Mouse (Mus musculus) liver (tissue): ENCODE measurements at regions not wholly inside any gene's neighbourhood (a gene's known extent, or its start where the extent isn't known, plus 50 kb on each side); places are given as distances from the start of the nearest gene placed in this dataset.

Experiments used
- DNase-seq: peaks from one replicate; pipeline ENCODE4 v3.0.0-alpha.2; 2020; ENCODE audit warnings: mixed read lengths

- no peak for DNase-seq
Measured at GRCm38 (mm10) chr2:61213951-61214350, 251.0 kb upstream of the Rbms1 start.

- no peak for DNase-seq
Measured at GRCm38 (mm10) chr2:61201387-61201786, 238.4 kb upstream of the Rbms1 start.

- DNase-seq = no peak
Measured at GRCm38 (mm10) chr2:61193976-61194375, 231.0 kb upstream of the Rbms1 start.

GRCm38 (mm10) chr2:61182424-61182979 lies 219.5 kb upstream of the Rbms1 start:
- DNase-seq = no peak

GRCm38 (mm10) chr2:61177801-61178200 lies 214.8 kb upstream of the Rbms1 start:
- DNase-seq = no peak

- DNase-seq = no peak
Measured at GRCm38 (mm10) chr2:61176807-61177206, 213.8 kb upstream of the Rbms1 start.

- DNase-seq = no peak
Measured at GRCm38 (mm10) chr2:61173581-61173980, 210.6 kb upstream of the Rbms1 start.

- no peak for DNase-seq
Measured at GRCm38 (mm10) chr2:61161336-61161735, 198.3 kb upstream of the Rbms1 start.

- DNase-seq = no peak
Measured at GRCm38 (mm10) chr2:61159761-61160160, 196.8 kb upstream of the Rbms1 start.

GRCm38 (mm10) chr2:61138998-61139631 lies 176.1 kb upstream of the Rbms1 start:
- DNase-seq = peak; percentile 11

GRCm38 (mm10) chr2:61138625-61138997 lies 175.6 kb upstream of the Rbms1 start:
- DNase-seq = no peak

- no peak for DNase-seq
Measured at GRCm38 (mm10) chr2:61137378-61137777, 174.4 kb upstream of the Rbms1 start.

- DNase-seq = no peak
Measured at GRCm38 (mm10) chr2:61136926-61137325, 173.9 kb upstream of the Rbms1 start.

GRCm38 (mm10) chr2:61123046-61123806 lies 160.2 kb upstream of the Rbms1 start:
- DNase-seq = no peak

- DNase-seq = no peak
Measured at GRCm38 (mm10) chr2:61121281-61121680, 158.3 kb upstream of the Rbms1 start.

GRCm38 (mm10) chr2:61114620-61115019 lies 151.6 kb upstream of the Rbms1 start:
- no peak for DNase-seq

GRCm38 (mm10) chr2:61113916-61114315 lies 150.9 kb upstream of the Rbms1 start:
- DNase-seq = no peak

- no peak for DNase-seq
Measured at GRCm38 (mm10) chr2:61110591-61110990, 147.6 kb upstream of the Rbms1 start.

- no peak for DNase-seq
Measured at GRCm38 (mm10) chr2:61109564-61109963, 146.6 kb upstream of the Rbms1 start.

- DNase-seq = no peak
Measured at GRCm38 (mm10) chr2:61105169-61105568, 142.2 kb upstream of the Rbms1 start.

GRCm38 (mm10) chr2:61100854-61101253 lies 137.9 kb upstream of the Rbms1 start:
- DNase-seq = no peak

- no peak for DNase-seq
Measured at GRCm38 (mm10) chr2:61088501-61088900, 125.5 kb upstream of the Rbms1 start.

- DNase-seq = no peak
Measured at GRCm38 (mm10) chr2:61084835-61085234, 121.8 kb upstream of the Rbms1 start.

- no peak for DNase-seq
Measured at GRCm38 (mm10) chr2:61083100-61083499, 120.1 kb upstream of the Rbms1 start.
